Mouse (Mus musculus) megakaryocyte, embryonic 14.5 days (primary cell): ENCODE data around the gene Farp1.

ENCODE experiments used
- FLI1 ChIP-seq: IDR thresholded peaks from 2 replicates; pipeline ENCODE4 v1.6.1; 2012; ENCODE audit warnings: low read length, inconsistent platforms, mixed read lengths
- GATA1 ChIP-seq: IDR thresholded peaks from 3 replicates; pipeline ENCODE4 v1.6.1; 2012; ENCODE audit warnings: mixed read lengths, low read length, inconsistent platforms, borderline replicate concordance

DNA sequence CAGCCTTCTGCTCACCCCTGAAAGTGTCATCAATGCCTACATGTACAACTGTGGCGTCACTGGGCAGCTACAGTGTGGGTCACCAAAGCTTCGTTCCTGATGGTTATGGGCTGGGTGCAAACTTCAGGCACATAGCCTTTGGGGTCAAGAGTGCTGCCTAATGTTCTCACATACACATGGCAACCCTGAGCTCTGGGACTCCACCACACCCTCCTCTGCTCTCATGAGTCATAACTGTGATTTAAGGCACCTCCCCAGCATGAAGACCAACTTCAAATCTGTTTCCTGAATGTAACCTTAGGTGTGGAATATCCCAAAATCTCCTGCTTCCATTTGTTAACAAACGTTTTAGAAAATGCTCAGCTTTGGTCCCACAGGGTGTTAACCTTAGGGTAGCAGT is 257.4 kb downstream of the Farp1 start:
- TF ChIP-seq GATA1 (no peak), FLI1 (no peak)
